Mouse (Mus musculus) Muller cell, postnatal 12 days (primary cell): ENCODE results near the gene Pkn2.

ENCODE experiments used
- DNase-seq: peaks from one replicate; pipeline ENCODE4 v3.0.0-alpha.2; 2015; ENCODE audit errors: inconsistent ontology term

Gene Pkn2

GRCm38 (mm10) chr3:142881872-142882623 lies at the start of gene Pkn2:
Gene Pkn2 (minus strand): TSS chr3:142882004.
- peak; percentile 100 for DNase-seq

GRCm38 (mm10) chr3:142929906-142930305 lies 48.1 kb upstream of the Pkn2 start:
- no peak for DNase-seq

- DNase-seq: no peak
Measured at GRCm38 (mm10) chr3:142927311-142927710, 45.5 kb upstream of the Pkn2 start.

- no peak for DNase-seq
Measured at GRCm38 (mm10) chr3:142924831-142925348, 43.1 kb upstream of the Pkn2 start.

GRCm38 (mm10) chr3:142919070-142919469 lies 37.3 kb upstream of the Pkn2 start:
- DNase-seq: no peak

GRCm38 (mm10) chr3:142917760-142918439 lies 36.1 kb upstream of the Pkn2 start:
- no peak for DNase-seq

- DNase-seq: no peak
Measured at GRCm38 (mm10) chr3:142917171-142917570, 35.4 kb upstream of the Pkn2 start.

- DNase-seq: no peak
Measured at GRCm38 (mm10) chr3:142913295-142913694, 31.5 kb upstream of the Pkn2 start.

GRCm38 (mm10) chr3:142899683-142900082 lies 17.9 kb upstream of the Pkn2 start:
- DNase-seq: no peak

GRCm38 (mm10) chr3:142898949-142899396 lies 17.2 kb upstream of the Pkn2 start:
- no peak for DNase-seq

GRCm38 (mm10) chr3:142890442-142890841 lies 8.6 kb upstream of the Pkn2 start:
- no peak for DNase-seq

GRCm38 (mm10) chr3:142886963-142887362 lies 5.2 kb upstream of the Pkn2 start:
- no peak for DNase-seq

- no peak for DNase-seq
Measured at GRCm38 (mm10) chr3:142884594-142884993, 2.8 kb upstream of the Pkn2 start.

- no peak for DNase-seq
Measured at GRCm38 (mm10) chr3:142881589-142881871, 274 bp downstream of the Pkn2 start.

- peak; percentile 86 for DNase-seq
Measured at GRCm38 (mm10) chr3:142880790-142881588, 815 bp downstream of the Pkn2 start.

GRCm38 (mm10) chr3:142863236-142863635 lies 18.6 kb downstream of the Pkn2 start:
- no peak for DNase-seq

GRCm38 (mm10) chr3:142856832-142857231 lies 25.0 kb downstream of the Pkn2 start:
- no peak for DNase-seq

GRCm38 (mm10) chr3:142855961-142856472 lies 25.8 kb downstream of the Pkn2 start:
- DNase-seq: no peak

GRCm38 (mm10) chr3:142852911-142853310 lies 28.9 kb downstream of the Pkn2 start:
- peak; percentile 47 for DNase-seq

- no peak for DNase-seq
Measured at GRCm38 (mm10) chr3:142851631-142852030, 30.2 kb downstream of the Pkn2 start.

GRCm38 (mm10) chr3:142839961-142840360 lies 41.8 kb downstream of the Pkn2 start:
- DNase-seq: no peak

- DNase-seq: no peak
Measured at GRCm38 (mm10) chr3:142834761-142835160, 47.0 kb downstream of the Pkn2 start.
